Mouse (Mus musculus): ENCODE measurements at regions not wholly inside any gene's neighbourhood (a gene's known extent, or its start where the extent isn't known, plus 50 kb on each side); places are given as distances from the start of the nearest gene placed in this dataset.
A peak's percentile ranks its signal among the peaks of the same experiment; 100 is the strongest.

DNA sequence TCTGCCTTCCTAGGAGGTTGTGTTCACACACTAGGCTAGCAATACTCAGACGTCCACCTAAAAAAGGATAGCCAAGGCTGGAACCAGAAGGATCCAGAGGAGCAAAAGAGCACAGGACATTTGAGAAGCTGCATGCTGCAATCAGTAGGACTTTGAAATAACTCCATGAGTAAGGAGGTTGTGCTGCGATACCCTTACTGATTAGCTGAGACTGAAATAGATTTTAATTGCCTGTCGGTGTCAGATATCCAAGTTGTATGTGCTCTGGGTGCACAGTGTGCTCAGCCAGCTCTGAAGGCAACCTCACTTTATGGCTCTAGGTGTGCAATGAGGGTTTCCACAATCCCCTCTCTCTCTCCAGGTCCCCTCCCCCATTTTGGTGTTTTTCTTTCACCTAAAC lies 2159.2 kb upstream of the Gm7489 start:
- DNase-seq (ENCODE audit: low read depth, low spot score), result no peak

DNA sequence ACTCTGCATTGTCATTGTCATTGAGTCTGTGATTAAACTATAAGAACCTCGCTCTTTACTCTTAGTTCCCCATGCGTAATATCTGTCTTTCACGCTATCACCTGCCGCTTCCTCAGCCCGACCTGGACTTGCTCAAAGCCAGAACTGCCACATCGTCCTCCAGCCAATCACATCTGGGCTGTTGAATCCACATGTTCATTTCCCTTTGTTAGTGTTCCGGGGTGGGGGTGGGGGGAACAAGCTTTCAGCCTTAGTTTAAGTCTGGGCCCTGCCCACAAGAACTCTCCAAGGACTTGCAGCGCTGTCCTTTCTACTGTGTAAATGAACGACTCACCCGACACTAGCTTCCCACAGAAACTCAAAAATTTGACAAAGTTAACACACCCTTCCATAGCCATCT lies 2154.6 kb upstream of the Gm7489 start:
- no peak for DNase-seq (ENCODE audit: low read depth, low spot score)

GRCm38 (mm10) chr15:51730805-51731412 lies 2153.8 kb upstream of the Gm7489 start:
- peak; percentile 8 for DNase-seq (ENCODE audit: low read depth, low spot score)

DNA sequence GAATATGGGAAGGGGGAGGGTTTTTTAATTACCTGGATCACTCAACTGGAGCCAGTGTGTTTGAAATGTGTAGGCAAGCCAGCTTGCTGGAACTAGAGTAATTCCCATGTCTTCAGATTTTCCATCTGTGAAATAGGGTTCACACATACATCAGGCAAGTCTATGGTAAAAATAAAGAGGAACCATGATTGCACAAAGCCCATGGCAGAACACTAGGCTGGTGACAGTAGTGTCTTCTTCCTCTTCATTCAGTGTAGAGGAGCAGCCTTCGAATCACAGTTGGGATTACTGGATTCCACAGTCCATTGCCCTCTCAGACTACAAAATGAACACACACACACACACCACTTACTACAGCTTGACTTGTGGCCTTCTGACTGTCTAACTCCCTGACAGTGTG lies 2150.5 kb upstream of the Gm7489 start:
- no peak for DNase-seq (ENCODE audit: low read depth, low spot score)

All from CD4-positive, CD25-positive, alpha-beta regulatory T cell, adult 2 months (primary cell).